Mouse (Mus musculus): ENCODE results near the gene Podn.

Gene Podn

GRCm38 (mm10) chr4:108037027-108037426 is 59.2 kb downstream of the Podn start:
- no peak for DNase-seq

GRCm38 (mm10) chr4:108033041-108033764 is 63.0 kb downstream of the Podn start:
- no peak for DNase-seq

GRCm38 (mm10) chr4:108032352-108032849 is 63.8 kb downstream of the Podn start:
- DNase-seq, result no peak

- peak in 1 of 2 experiments; percentile 40 for DNase-seq
Observed at GRCm38 (mm10) chr4:108031502-108032351, 64.5 kb downstream of the Podn start.

- no peak for DNase-seq
Observed at GRCm38 (mm10) chr4:108030888-108031501, 65.2 kb downstream of the Podn start.

GRCm38 (mm10) chr4:108026193-108026592 is 70.1 kb downstream of the Podn start:
- DNase-seq, result no peak

GRCm38 (mm10) chr4:108025269-108025668 is 71.0 kb downstream of the Podn start:
- no peak for DNase-seq

GRCm38 (mm10) chr4:108024641-108025040 is 71.6 kb downstream of the Podn start:
- no peak for DNase-seq

- DNase-seq, result no peak
Observed at GRCm38 (mm10) chr4:108023186-108023585, 73.1 kb downstream of the Podn start.

GRCm38 (mm10) chr4:108020178-108020577 is 76.1 kb downstream of the Podn start:
- DNase-seq, result no peak

GRCm38 (mm10) chr4:108018961-108019921 is 77.0 kb downstream of the Podn start:
- no peak for DNase-seq

- DNase-seq, result no peak
Observed at GRCm38 (mm10) chr4:108018241-108018923, 77.9 kb downstream of the Podn start.

GRCm38 (mm10) chr4:108017839-108018238 is 78.4 kb downstream of the Podn start:
- DNase-seq, result no peak

- peak; percentile 53 to 56 for DNase-seq
Observed at GRCm38 (mm10) chr4:108016321-108016720, 79.9 kb downstream of the Podn start.

GRCm38 (mm10) chr4:108015067-108015765 is 81.0 kb downstream of the Podn start:
- no peak for DNase-seq

GRCm38 (mm10) chr4:108014466-108014865 is 81.8 kb downstream of the Podn start:
- no peak for DNase-seq

GRCm38 (mm10) chr4:108008541-108008940 is 87.7 kb downstream of the Podn start:
- DNase-seq, result peak; percentile 18 to 28

GRCm38 (mm10) chr4:108007532-108008103 is 88.6 kb downstream of the Podn start:
- DNase-seq, result peak in 1 of 2 experiments; percentile 28

GRCm38 (mm10) chr4:108005328-108005727 is 90.9 kb downstream of the Podn start:
- no peak for DNase-seq

GRCm38 (mm10) chr4:107999380-107999779 is 96.9 kb downstream of the Podn start:
- DNase-seq, result no peak
